Mouse (Mus musculus) gastrocnemius, postnatal 10 days (tissue): Measurements from ENCODE around the gene Gm49387. TPM values are rescaled to one million over a fixed set of nuclear protein-coding genes. Genes with fewer than 3 reads are reported as not detected.

ENCODE experiments used
- DNase-seq: peaks from one replicate; pipeline ENCODE4 v3.0.0; 2021; ENCODE audit warnings: mixed read lengths
- total RNA-seq, 2 experiments: library from RNA; stranded (reverse); gene quantifications; 2 replicates each; pipeline ENCODE4 v1.2.3; 2021

Gm49387 gene
- total RNA-seq, 2 experiments from 2014 or later, result 0.56 TPM; not detected in 1

DNA sequence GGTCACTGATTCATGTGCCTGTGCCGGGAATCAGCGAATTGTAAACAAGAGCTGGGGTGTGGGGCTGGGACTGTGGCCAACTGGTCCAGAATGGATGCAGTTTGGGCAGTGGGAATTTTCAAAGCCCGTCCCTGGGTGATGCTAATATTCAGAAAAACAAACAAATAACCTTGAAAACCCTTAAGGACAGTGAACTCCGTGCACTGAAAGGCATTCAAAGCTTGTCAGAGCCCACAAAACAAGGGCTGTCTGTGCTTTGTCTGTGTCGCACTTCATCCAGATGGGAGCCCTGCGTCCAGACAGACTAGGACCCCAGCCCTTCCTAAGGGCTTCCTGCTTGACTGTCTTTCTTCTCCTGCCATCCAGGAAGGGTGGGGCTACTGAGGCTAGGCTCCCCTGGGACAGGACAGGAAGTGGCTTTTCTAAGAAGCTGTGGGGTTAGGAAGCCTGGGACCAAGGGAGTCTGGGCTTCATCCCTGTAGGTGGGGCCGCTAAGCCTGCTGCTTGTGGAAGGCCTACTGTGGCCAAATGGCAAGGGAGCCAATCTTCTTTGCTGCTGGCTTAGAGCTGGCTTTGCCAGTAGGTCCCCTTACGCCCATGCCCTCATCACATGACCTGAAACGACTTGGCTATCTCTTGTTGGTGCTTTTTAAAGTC lies 22.0 kb upstream of the Gm49387 start:
- DNase-seq, result peak; percentile 80

DNA sequence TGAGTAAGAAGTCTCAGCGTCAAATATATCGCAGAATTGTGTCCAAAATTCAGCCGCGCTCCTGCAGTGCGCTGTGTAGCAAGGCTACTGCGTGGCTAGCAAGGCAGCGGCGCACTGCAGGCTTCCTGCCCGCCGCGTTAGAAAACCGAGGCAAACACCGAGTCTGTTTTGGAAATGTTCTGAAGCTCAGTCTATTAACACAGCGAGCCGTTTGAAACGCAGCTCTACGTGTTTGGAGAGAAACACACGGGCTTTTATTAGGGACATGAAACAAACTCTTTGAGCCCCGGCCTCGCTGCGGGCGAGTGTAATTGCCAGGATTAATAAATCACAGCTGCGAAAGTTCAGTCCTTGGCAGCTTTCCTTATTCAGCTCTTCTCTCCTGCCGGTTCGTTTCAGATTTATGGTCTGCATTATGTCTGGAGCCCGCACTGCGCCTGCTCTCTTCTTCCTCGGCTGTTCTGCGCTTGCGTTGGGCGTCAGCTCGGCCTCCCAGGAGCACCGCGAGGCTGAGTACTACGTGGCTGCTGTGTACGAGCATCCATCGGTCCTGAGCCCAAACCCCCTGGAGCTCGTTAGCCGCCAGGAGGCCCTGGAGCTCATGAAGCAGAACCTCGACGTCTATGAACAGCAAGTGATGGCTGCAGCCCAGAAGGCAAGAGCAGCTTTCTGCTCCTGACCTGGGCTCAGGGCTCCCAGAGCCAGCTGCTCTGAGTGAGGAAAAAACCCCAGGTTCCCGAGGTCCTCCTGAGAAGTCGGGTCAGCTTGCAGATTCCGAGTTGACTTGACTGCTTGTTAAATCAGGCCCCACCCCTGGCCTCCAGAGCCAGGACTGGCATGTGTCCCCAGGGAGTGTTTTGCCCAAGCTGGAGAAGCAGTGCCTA lies 21.2 kb upstream of the Gm49387 start:
- peak; percentile 77 for DNase-seq

DNA sequence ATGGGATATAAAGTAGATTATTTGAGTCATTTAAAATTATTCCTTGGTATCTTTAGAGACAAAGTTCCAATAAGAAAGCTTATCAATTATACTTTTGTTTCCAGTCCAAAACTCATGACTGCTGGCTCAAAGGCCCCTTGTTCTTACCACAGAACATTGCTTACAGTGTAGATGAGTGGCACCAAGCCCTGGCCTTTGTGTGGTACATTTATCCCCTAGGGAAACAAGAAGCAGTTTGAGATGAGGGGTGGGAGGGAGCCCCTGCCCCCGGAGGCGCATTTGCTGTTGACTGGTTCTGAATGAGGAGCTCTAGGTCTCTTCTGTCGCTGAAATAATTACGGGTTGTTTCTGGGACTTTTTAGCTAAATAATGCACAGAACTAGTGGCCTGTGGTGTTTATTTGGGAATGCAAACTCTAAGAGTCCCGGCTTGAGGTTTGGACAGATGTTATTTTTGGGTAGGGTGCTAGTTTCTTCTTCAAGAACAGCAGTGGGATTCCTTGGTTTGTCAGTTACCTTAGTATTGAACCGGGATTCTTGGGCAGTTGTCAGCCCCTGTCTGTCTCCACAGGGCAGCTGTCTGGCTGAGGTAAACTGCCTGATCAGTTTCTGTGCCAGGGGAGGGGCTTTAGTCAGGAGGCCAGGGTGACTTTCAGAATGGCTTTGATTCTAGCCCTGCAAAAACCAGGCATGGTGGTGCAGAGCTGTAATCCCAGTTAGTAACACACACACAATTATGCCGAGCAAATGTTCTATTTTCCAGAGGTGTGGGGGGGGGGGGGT lies 19.8 kb upstream of the Gm49387 start:
- DNase-seq, result no peak

DNA sequence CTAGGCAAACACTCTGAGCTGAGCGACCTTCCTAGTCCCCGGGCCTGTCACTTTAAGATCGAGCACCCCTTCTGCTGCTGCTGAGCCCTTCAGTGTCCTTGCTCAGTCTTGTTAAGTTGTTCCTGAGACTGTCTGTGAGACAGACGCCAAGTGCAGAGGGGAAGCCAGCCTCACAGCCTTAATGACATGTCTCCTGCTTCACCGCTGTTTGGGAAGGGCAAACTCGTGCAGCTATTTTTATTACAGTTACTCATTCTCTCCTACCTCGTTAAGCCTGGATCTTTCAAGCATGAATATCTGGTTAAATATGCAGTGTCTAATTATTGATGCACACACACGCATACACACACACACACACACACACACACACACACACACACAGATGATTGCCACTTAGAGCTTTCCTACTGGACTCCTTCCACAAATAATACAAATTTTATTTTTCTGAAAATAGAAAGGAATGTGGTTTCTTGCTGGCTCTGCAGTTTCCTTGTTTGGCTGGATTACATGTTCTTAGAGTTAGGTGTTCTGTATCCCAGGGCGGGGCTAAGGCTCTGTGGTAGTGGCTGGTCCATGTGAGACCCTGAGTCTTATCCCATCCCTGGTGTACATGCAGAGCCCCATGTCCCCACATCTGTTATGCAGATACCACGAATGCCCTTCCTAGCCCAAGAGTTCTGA lies 19.0 kb upstream of the Gm49387 start:
- peak; percentile 46 for DNase-seq

DNA sequence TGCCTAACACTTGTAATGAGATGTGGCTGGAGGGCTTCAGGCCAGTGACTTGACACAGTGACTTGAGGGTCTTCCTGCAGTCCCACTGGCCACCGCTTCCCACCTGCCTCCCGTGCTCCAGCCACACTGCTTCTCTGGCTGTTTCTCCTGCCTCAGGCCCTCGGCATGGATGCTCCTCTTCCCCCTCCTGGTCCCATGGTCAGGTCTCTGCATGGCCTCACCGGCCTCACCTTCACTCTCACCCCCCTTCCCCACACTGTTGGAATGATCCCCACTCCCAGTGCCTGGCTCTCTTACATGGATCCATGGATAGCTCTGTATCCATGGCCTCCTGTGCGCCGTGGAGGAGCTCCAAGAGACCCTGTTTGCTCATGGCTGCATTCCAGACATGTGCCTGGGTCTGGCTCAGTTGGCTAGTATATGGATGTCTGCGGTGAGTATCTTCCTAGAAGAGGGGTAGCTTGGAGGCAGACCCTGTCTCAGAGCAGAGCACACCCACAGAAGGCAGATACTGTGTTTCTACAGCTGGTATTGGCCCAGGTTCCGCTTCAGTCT lies 17.5 kb upstream of the Gm49387 start:
- no peak for DNase-seq

DNA sequence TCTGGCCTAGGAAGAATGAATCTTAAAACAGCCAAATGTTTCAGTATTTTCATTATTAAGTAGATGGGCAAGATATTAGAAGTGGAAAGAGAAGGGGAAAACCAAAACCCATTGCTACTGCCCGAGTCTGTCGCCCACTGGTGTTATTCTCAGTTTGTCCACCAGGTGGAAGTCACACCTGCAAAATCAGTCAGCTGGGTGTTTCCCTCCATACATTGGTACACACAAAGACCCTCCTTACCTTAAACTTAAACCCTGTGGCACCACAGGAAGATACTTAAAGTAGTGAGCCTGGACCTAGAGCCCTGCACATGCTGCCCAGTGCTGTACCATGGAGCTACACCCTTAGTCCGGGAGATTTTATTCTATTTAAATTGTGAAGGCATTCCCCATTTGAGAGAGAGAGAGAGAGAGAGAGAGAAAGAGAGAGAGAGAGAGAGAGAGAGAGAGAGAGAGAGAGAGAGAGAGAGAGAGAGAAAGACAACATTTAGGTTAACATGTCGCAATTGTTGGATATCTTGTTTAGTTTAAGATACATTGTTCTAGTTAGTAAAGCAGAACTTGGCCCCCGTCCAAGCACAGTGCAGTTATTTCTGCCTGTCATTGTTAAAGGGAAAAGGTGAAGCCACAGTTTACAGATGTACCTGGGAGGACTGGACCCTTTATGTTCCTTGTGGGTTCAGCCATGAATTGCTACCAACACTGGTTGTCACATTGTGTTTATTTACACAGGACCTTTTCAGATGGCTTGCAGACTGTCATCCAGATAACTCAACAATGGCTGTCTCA lies 16.4 kb upstream of the Gm49387 start:
- peak; percentile 68 for DNase-seq

DNA sequence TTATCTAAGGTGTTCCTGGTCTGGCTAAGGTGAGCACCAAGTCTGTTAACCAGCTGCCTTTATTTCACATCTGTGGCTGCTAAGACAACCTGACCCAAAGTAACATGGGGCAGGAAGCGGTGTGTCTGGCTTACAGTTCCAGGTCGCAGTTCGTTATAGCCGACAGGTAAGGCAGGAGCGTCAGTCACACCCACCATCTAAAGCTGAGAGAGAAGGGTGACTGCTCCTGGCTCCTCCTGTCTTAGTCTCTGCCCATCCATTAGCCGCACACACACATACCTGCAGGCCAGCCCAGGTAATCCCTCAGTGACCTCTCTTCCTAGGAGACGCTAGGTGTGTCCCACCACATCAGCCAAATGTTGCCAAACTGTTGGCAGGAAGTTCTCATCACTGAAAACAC lies 15.7 kb upstream of the Gm49387 start:
- no peak for DNase-seq

DNA sequence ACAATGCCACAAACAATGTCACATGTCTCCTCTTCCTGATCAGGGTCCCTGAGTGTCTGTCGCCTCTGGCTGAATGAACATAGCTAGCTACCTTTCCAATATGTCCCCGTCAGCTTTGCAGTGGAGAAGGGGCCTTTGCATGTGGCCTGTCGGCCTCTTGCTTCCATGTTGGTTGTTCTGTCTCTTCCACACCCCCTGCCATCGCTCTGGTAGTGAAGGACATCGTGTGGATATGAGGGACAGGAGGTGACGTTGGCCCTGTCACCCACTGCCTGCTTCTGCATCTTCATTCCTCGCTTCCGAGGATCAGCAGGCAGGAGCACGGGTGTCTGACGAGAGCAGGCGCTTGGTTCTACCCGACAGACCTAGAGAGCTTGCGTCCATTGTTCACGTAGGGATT lies 14.7 kb upstream of the Gm49387 start:
- no peak for DNase-seq

DNA sequence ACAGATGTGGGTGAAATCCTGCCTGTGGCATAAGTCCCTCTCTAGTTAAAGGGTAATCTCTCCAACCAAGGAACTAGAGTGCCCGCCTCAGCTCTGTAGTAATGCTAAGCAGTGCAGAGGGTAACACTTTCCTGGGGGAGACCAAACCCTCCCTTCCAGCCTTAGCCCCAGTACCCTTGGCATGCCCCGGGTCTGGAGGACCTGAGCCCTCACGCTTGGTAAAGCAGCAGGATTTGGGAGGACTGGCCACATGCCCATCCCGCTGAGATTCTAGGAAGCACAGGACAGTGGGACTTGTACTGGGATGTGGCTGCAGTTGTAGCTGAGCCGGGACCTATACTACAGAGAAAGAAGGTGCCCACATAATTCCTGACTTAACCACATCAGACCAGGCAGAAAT lies 14.1 kb upstream of the Gm49387 start:
- DNase-seq, result no peak

DNA sequence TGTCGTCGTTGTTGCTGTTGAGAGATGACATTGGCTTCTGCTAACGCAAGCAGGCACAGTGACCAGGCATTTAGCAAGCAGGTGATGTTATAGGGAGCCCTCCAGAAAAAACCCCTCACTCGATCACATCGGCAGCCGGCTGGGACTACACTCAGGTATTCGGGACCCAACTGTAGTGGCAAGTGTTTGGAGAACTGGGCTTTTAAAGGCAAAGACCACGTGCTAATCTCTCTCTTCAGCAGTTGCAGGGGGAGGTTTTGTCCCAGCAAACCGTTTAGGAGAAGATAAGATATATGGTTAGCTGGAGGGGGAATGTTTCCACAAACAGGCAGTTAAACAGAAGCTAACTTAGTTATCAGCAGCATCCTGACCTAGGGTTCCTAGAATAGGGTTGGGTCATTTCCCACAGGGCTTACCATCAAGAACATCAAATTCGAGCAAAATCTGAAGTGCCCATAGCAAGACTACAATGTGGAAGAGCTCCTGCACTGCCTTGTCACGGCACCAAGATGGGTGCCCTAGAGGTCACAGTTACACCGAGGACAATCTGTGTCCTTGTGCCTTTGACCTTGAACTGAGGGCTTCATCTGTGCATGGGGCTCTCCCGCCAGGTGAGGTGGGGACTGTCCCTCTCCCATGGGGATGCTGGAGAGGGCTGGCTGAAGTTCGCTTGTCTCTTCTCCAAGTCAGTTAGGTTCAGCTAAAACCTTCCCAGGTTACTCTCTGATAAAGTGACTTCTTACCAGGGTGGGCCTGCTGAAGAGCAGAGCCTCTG lies 12.6 kb upstream of the Gm49387 start:
- no peak for DNase-seq

DNA sequence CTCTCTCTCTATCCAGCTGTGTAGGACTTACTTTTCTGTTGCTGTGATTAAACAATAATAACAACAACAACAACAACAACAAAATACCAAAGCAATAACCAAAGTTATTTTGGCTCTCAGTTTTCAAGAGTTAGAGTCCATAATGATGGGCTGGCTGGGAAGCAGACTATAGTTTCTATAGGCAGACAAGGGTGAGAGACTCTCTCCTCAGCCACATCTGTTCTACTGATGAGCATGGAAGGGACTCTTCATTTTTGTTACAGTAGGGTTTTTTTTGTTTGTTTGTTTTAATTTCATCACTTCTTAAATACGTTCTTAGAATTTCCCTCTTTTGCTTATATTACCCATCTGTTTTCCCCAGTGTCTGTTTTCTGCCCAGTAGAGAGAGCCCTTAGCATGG lies 11.9 kb upstream of the Gm49387 start:
- DNase-seq, result no peak

DNA sequence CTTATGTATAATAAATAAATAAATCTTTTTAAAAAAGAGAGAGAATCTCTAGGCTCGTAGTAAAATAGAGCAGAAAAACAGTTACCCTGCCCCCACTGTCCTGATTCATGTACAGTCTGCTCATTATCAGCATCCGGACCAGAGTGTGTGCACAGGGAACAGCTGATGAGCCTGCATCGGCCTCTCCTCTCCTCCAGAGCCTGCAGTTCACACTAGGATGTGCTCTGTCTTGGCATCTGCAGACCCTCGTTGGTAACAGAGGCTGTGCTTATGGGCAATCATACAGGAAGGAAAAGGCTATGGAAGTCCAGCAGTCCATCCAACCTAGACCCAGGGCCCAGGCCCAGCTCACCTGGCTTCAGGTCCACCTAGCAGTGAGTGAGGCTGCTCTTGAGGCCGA lies 11.4 kb upstream of the Gm49387 start:
- no peak for DNase-seq

DNA sequence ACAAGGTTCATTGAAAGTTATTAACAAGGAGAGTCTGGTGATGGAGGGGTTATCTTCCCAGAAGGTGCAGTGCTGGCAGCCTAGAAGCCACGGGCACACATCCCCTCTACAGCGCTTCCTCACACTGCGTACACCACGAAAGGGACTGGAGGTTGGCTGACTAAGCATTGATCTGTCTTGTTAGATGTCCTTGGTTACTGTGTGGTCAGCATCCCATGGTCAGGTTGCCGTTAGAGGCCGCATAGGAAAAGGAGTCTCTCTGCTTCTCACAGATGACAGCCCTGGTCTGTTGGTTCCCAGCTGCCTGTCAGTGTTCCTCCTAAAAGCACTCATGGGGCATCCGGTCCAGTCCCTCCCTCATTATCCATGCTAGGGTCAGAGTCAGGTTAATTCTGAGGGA lies 10.5 kb upstream of the Gm49387 start:
- DNase-seq, result no peak

DNA sequence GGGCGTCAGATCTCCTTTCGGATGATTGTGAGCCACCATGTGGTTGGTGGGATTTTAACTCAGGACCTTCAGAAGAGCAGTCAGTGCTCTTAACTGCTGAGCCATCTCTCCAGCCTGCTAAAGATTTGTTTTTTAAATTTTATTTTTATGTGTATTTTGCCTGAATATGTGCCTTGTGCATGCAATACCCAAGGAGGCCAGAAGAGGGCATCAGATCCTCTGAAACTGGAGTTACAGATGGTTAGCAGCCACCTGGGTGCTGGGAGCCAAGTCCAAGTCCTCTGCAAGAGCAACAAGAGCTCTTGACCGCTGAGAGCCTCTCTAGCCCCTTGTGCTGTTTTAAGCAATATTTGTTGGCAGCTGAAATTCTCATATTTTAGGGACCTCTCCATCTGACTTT lies 9.7 kb upstream of the Gm49387 start:
- DNase-seq, result no peak

DNA sequence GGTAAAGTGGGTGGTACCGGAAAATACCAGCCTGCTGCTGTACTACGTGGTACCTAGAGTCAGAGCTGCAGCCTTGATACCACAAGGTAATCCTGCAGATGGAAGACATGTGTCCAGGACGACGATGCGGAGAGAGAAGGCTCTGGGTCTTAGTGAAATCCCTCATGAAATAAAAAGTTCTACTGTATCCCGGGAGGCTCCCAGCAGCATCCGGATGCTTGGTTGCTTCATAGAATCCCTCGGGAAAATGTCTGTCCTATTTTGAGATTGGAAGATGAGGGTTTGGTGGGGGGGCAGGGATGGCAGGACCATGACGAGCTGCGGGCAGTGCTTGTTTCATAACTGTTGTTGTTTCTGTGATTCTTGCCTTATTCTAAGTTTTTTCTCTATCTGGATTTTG lies 7.3 kb upstream of the Gm49387 start:
- no peak for DNase-seq

DNA sequence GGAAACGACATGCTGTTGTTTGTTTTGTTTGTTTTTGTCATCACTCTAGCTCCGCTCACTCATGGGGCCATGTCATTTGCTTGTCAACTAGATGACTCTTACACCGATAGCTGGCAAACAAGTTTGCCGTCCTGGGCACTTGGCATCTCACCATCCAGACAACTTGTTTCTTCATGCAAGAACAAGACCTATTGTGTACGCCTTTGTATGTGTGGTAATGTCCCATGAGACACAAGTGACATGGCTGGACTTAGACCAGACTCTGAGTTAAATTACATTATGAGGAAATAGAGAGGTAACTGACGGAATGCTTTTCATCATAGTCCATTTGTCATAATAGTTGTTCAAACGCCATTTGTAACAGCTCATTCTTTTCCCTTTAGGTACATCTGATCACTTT lies 5.2 kb upstream of the Gm49387 start:
- DNase-seq, result no peak

DNA sequence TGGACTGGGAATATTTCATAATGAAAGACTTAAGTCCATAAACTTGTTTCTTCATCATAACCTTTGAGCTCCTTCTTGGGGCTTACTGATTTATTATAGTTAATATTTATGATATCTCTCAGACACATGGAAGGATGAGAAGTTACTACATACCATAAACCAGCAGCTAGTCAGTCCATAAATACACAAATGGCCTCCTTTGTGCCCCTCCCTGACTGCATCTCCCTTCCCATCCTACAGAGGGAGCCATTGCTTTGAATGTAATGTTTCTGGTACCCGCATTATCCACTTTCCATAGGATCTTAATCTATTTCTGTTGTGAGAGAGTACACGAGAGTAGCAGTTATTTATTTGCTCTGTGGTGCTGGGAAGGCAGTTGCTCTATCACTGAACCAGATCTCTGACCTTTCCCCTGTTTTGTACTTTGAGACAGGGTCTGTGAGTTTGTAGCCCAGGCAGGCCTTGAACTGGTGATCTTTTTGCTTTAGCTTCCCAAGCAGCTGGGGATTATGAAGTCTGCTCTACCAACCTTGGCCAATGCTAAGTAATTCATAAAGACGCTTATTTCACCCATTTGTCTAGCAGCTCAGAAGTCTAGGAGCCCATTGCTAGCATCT lies 4.4 kb upstream of the Gm49387 start:
- DNase-seq, result no peak

DNA sequence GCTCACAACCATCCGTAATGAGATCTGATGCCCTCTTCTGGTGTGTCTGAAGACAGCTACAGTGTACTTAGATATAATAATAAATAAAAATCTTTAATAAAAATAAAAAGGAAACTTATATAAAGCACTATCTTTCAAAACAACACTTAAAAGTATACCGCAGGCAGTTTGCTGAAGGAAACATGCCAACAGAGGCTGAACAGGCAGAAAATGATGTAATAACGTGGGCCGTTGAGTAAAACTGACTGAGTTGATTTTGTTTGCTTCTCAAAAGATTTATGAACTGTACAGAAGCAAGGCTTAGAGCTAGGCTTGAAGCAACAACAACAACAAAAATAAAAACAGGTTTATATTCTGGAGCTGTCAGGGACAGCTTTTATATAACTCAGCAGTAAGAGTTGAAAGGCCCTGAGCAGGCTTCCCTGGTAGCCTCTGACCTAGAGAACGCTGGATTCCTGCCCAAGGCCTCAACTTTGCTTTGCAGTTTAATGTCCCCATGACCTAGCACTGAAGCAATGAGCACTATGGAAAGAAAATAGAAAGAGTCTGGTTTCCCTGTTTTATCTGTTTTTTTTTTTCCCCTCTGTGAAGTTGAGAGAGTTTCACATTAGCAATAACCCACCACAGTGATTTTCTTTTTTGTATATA lies 3.6 kb upstream of the Gm49387 start:
- DNase-seq, result no peak

DNA sequence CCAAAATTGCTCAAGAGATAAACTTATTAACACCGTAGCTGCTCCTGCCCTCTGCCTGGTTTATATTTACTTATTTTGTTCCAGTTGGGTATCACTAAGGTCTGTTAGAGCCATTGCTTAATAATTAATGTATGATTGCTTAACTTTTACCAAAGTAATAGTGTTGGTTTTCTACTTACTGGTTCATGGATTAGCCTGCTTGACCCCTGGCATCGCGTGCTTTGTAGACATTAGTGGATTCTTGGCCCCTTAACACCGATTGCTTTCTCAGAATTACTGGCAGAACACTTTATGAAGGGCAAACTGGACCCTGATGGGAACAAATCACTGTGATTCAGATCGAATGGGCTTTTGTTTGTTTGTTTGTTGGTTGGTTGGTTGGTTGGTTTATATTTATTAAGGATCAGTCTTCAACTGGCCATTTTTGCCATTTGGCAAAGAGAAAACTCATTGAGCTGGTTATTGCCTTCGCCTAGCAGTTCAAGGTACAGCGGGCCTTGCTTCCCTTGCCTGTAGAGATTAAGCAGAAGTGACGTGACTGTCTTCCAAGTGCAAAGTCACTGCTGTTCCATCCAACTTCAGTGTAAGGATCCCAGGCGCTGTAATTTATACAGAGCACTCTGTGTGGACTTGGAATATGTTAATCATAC lies 953 bp upstream of the Gm49387 start:
- DNase-seq, result no peak
